Mouse (Mus musculus) megakaryocyte, adult 5-6 weeks (primary cell): ENCODE data around the gene Nectin4. TPM values are rescaled to one million over a fixed set of nuclear protein-coding genes. Genes with fewer than 3 reads are reported as not detected.

ENCODE experiments used
- ATAC-seq: 2 replicates; pipeline ENCODE4 v1.8.0; 2016; ENCODE audit warnings: mild to moderate bottlenecking, inconsistent platforms; ENCODE audit not compliant: poor library complexity, severe bottlenecking
- total RNA-seq, 2 experiments: library from RNA; stranded (forward) in 1 of 2; stranded (reverse) in 1 of 2; fragments of 153-499, 151-499 nt in 1 of 2; fragments of 221-1000, 200-1000 nt in 1 of 2; gene quantifications; 2 replicates each; pipeline versions ENCODE4 v1.2.3 to v1.2.4; 2015 to 2017

The Nectin4 gene
- total RNA-seq, 2 experiments from 2014 or later = 1.2 to 2.1 TPM

DNA sequence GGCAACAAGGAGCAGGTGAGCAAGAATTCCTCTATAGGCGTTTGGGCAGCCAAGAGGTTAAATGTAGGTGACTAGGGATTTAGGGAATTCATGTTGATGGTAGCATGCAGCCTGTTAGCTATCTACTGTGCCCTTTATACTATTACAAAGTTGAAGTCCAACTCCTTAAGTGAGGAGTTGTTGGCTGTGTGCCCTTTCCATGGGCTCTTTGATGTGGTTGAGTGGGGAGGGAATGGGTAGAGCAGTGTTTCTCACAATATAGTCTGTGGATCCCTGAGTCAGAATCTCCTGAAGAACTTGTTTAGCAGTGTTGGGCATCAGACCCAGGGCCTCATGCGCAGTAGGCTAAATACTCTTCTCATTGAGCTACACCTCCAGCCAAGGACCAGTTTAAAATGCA is 13.1 kb upstream of the Nectin4 start:
- no peak for ATAC-seq

- peak; percentile 34 for ATAC-seq
Observed at GRCm38 (mm10) chr1:171358421-171358820, 11.5 kb upstream of the Nectin4 start.

DNA sequence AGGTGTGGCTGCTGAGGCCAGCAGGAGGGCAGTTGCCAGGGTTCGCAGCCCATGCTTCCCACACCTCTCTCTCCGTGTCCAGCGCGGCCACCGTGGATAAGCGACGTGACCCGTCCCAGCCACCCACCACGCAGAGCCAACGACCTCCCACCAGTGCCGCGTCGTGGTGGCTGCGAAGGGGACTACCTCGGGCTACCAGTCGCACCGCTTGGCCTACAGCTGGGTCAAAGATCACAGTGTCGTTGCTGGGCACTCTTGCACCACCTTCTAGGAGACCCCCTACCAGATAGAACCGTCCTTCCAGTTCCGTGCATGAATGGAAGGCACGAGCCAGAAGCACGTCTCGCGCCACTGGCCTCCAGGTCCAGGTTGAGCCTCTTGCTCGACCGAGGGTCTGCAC is 9.6 kb upstream of the Nectin4 start:
- ATAC-seq = peak; percentile 2; the same call in 1 of the 2 replicates

DNA sequence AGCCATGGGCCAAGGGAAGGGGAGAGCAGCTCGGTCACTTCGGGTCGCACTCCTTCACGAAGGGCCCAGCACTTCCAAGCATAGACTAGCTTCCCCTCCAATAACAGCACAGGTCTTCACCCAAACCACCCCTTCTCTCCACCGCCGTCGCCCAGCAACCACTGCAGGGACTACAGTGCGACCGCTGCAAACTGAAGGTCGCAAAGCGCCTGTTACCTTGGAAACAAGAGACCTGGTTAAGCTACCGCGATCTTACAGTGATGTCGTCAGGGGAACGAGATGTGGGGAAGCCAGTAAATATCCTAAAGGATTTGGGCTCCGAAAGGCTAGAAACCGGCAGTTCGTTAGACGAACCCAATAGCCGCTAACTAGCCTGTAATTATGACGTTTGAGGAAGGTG is 9.2 kb upstream of the Nectin4 start, which contains the start of gene Klhdc9:
Gene Klhdc9, minus strand, starts transcription at position 143 of the 400 bp plus-strand sequence.
- ATAC-seq = peak; percentile 84

DNA sequence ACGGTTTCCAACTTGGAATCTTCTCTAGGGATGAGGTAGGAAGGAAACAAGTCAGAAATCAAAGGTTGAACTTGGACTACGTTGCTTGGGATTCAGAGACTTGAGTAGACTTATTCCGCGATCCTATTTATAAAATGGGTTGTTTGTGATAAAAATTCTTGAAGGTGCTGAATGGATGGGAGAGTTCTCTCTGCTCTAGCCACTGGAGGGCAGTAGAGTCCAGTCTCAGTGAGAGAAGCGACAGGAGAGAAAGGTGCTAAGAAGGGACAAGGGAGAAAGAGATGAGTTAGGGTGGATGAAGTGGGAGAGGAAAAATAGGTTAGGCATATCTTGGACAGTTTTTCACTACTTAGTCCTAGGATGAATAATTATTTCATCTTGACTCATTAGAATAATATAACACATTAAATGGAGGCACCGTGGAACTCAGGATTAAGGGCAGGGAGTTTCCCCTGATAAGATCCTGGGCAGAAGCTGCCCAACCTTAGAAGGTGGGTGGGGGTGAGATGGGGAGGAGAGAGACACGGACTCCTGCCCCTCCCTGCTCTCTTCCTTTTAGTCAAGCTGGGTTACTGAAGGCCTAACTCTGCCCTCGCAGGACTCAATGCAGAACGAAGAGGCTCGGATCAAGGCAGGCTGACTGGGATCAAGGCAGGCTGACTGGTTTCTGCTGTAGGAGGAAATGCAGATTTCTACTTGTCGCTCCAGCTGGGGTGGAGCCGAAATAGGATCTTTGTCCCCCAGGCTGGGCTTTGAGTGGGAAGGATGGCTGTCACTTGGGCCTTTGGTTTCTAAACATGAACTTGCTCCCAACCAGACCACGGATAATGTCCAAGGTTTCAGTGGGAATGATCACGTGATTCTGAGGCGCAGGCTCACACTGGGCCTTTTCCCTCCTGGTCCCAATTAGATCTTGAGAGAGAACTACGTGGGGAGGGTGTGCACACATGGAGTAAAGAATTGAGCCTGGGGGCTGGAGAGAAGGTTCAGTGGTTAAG is 8.5 kb upstream of the Nectin4 start:
- ATAC-seq = peak; percentile 76

DNA sequence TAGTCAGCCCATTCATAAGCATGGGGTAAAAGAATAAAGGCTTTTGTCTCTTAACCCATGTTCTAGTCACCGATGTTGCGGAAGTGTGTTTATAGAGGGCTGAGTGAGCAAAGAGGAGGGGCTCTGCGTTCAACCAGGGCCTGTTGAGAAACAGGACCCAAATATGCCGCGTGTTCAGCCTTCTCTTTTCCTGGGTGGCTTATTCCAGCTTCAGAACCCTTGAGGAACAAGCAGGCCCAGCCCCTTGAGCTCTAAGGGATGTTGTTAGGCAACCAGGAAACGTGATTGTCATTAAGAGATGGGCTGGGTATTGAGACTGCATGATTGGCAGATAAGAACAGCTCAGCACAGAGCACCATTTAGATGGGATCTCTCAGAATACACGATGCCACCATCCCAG is 4.0 kb upstream of the Nectin4 start:
- peak; percentile 65 for ATAC-seq

DNA sequence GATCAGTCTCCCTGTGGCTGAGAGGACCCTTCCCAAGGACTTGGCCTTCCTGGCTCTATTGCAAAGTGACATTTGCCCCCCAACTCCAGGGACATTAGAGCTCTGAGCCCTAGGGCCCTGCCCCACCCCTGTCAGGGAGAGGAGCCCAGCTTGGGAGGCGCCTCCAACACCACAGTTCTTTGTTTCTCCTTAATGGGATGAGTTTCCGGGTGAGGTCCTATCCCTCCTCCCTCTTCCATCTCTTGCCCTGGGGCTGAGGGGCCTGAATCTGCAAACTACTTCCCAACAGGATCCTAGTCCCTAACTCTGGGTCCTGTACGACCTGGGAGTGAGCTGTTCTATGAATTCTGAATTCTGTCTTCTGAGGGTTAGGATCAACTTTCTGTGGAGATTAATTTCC is 3.0 kb downstream of the Nectin4 start:
- ATAC-seq = no peak

DNA sequence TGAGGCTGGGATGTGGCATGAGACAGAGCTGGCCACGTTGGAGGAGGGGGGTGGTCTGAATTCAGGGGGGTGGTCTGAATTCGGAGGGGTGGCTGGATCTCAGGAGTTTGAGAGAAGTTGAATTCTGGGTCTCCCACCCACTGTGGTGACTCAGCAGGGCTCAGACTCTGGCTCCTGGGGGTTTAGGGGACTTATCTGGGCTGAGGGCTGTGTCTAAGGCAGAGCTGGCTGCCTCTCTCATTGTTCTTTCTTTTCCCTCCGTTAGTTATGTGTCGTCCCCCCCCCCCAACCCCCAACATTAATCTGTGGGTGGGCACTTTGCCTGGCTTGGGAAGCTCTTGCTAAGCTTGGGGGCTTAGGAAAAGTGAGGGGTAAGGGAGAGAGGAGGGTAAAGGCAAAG is 4.0 kb downstream of the Nectin4 start:
- no peak for ATAC-seq

GRCm38 (mm10) chr1:171375646-171376097 is 5.8 kb downstream of the Nectin4 start:
- peak; percentile 73 for ATAC-seq

GRCm38 (mm10) chr1:171378298-171378697 is 8.4 kb downstream of the Nectin4 start:
- ATAC-seq = no peak

GRCm38 (mm10) chr1:171379935-171380599 is 10.2 kb downstream of the Nectin4 start:
- peak; percentile 89 for ATAC-seq

DNA sequence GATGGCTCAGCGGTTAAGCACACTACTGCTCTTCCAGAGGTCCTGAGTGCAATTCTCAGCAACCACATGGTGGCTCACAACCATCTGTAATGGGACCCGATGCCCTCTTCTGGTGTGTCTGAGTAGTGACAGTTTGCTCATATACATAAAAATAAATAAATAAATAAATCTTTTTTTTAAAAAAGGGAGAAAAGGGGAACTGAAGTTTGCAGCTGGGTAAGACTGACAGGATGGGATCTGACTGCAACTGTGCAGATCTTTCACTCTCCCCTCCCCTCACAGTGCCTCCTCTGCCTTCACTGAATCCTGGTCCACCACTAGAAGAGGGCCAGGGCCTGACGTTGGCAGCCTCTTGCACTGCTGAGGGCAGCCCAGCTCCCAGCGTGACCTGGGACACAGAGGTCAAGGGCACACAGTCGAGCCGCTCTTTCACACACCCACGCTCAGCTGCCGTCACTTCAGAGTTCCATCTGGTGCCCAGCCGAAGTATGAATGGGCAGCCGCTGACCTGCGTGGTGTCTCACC is 12.3 kb downstream of the Nectin4 start:
- no peak for ATAC-seq

DNA sequence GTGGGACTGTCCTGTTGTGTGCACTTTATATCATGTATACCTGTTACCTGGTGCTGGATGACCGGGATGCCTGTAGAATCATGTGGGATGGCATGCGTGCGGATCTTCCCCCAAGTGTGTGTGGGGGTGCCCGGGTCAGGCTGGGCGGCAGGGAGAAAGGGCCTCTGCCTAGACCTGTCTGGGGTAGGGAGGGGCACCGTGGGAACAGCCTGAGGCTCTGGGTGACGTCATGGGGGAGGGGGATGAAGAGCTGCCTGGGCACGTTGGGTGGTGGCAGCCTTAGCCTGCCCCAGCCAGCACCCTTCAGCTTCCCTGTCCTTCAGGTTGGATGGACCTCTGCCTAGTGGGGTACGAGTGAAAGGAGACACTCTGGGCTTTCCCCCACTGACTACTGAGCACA is 14.5 kb downstream of the Nectin4 start:
- no peak for ATAC-seq

- no peak for ATAC-seq
Observed at GRCm38 (mm10) chr1:171385171-171385570, 15.3 kb downstream of the Nectin4 start.

GRCm38 (mm10) chr1:171387099-171387498 is 17.2 kb downstream of the Nectin4 start:
- no peak for ATAC-seq

DNA sequence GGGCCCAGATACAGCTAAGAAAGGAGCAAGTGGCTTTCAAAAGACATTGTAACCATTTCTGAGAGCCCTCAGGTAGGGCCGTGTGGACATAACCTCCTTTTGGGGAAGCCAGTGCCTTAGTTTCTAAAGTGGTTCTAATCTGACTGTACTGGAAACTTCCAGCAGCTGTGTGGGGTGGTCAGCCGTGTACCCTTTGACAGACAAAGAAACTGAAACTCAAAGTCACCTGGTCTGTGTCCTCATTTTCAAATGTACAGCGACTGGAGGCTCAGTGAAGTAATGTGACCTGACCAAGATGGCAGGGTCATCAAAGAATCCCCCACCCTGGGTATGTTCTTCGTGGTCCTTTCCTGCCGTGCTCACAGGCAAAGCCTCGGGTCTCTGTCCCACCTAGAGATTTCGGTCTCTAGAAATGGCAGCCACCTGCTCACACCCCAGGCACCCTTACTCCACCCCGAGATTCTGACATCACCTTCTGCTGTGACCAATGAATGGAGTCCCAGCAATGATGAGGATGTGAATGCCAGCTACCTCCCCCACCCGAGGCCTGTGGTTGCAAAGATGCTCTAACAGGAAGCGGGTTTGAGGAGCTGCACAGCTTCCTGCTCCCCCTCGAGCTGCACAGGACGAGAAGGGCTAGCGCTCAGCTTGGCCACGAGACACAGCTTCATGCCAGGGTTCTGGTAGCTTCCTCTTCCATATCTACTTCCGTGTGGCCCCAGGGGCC is 18.6 kb downstream of the Nectin4 start, which contains the start of gene Arhgap30:
Gene Arhgap30, plus strand, starts transcription at position 579 of the 727 bp plus-strand sequence.
- peak; percentile 81 for ATAC-seq

DNA sequence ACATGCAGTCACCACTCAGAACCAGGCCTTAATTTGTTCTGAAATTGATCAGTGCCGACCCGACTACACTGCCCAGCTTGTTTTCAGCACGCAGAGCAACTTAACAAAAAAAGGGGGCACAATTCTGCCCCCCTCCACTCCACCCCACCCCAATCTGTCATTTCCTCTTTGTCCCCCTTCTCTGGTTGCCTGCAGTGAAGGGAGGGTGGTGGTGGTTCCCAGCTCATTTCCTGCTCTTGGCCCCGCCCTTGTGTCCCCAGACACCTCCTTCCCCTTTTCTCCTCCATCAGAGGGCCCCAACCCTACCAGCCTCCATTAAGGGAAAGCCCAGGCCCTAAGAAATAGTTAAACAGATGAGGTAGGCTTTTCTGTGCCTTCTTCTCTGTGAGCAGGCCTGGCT is 20.2 kb downstream of the Nectin4 start:
- ATAC-seq = peak; percentile 70

DNA sequence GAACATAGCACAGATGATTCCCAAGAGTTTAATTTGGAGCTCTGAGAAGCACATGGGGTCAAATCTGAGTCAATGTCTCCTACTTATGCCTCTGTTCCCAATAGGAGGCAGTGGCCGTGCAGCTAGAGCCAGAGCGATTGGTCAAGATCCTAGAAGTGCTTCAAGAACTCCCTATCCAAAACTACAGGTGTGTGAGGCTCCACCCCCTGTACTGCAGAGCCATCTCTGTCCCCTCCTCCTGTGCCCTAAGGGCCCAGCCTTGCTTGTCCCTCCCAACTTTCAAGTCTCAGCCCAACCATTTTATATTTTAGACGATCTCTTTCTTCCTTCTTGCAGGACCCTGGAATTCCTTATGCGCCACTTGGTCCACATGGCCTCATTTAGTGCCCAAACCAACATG is 31.9 kb downstream of the Nectin4 start:
- ATAC-seq = no peak

DNA sequence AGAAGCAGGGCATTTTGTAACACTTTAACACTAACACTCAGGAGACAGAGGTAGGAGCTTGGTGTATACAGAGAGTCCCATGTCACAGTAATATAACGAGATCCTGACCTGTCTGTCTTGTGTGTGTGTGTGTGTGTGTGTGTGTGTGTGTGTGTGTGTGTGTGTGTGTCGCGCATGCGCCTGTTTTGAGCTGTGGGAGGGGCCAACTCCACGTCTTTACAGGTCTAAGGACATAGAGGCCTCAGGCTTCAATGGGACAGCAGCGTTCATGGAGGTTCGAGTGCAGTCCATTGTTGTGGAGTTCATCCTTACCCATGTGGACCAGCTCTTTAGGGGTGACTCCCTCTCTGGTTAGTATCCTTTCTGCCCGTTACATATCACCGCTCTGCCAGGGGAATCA is 33.1 kb downstream of the Nectin4 start:
- no peak for ATAC-seq

DNA sequence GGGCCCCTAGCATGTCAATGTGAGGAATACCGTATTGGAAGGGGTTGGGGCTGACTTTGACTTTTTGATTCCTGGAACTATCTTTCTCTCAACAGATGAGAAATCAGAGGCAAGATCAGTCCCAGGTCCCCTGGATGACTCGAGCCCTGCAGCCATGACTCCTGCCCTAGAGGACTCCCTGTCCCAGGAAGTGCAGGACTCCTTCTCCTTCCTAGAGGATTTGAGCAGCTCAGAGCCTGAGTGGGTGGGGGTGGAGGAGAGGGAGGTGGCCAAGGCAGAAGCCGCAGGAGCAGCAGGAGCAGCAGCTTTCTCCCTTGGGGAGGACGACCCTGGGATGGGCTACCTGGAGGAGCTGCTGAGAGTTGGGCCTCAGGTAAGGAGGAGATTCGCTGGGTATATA is 37.4 kb downstream of the Nectin4 start:
- no peak for ATAC-seq

DNA sequence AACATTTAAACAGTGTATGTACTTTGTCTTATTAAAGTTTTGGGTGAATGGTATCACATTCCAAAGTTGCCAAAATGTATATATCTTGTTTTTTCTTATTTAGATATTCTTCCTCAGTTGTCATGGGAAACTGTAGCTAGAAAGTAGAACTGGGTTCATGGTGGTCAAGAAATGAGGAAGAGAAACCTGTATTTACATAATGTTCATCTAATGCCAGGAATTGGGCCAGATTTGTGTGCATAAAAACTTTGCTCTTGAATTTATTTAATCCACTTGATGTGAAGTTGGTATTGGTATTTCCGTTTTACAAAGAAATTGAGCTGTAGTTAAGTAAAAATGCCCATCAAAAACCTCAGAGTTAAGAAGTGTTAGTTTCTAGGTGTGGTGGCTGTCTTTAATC is 40.3 kb downstream of the Nectin4 start:
- no peak for ATAC-seq
